Mouse (Mus musculus): ENCODE measurements around the gene Map4k2.
A peak's percentile ranks its signal among the peaks of the same experiment; 100 is the strongest.

Map4k2 gene

DNA sequence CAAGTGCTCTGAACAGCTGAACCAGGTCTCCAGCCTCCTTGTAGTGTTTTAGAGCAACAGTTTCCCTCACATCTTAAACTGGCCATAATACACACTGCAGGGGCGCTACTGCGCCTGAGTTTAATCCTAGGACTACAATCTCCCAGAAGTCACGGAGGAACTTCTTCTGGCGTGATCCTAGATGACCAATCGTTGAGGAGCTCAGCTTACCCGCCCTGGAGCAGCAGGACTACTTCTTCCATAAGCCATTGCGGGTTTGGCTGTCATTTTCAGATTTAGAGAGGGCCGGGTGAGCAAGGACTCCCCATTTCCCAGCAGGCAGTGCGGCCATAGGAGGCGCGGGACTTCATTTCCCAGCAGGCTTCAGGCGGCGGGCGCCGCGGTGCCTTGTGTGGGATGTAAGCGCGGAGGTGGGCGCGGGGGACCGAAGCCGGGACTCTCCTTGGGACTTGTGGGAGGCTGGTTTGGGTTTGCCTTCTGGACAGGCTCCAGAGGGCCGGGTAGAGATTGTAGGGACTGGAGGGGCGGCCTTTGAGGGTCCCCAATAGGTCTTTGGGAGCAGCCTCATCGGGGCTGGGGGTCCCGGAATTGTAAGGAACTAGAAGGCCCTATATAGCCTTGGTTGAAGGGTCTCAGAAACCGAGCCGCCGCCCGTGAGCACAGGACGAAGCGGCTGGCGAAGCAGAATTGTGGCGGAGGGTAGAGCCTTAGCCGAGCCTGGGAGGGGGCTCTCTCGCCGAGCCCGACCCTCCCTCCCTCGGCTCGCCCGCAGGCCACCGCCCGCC is 6.1 kb upstream of the Map4k2 start, which contains the start of gene Men1:
Men1 (plus strand) TSS at position 307 of the 785 bp plus-strand sequence.
- Histone ChIP-seq H3K36me3 (ENCODE audit: control insufficient read depth, insufficient read depth, low read length, poor library complexity, severe bottlenecking) (peaks cover 3% of the 10 kb centered on the region; the same call in 1 of the 2 replicates), H3K27me3 (ENCODE audit: control insufficient read depth, insufficient read depth, low read length, poor library complexity, severe bottlenecking) (no peaks in the 10 kb centered on the region)
- peak; percentile 91 for DNase-seq (ENCODE audit: low read depth, low spot score)

DNA sequence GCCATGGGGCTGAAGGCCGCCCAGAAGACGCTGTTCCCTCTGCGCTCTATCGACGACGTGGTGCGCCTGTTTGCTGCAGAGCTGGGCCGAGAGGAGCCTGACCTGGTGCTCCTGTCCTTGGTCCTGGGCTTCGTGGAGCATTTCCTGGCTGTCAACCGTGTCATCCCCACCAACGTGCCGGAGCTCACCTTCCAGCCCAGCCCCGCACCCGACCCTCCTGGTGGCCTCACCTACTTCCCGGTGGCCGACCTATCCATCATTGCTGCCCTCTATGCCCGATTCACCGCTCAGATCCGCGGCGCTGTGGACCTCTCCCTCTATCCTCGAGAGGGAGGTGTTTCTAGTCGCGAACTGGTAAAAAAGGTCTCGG is 5.5 kb upstream of the Map4k2 start:
- Histone ChIP-seq H3K27me3 (ENCODE audit: control insufficient read depth, insufficient read depth, low read length, poor library complexity, severe bottlenecking) (no peaks in the 10 kb centered on the region), H3K36me3 (ENCODE audit: control insufficient read depth, insufficient read depth, low read length, poor library complexity, severe bottlenecking) (peaks cover 3% of the 10 kb centered on the region; the same call in 1 of the 2 replicates)
- DNase-seq (ENCODE audit: low read depth, low spot score), result no peak

GRCm38 (mm10) chr19:6336920-6337319 is 4.0 kb upstream of the Map4k2 start:
- Histone ChIP-seq H3K36me3 (ENCODE audit: control insufficient read depth, insufficient read depth, low read length, poor library complexity, severe bottlenecking) (peaks cover 3% of the 10 kb centered on the region; the same call in 1 of the 2 replicates), H3K27me3 (ENCODE audit: control insufficient read depth, insufficient read depth, low read length, poor library complexity, severe bottlenecking) (no peaks in the 10 kb centered on the region)
- DNase-seq (ENCODE audit: low read depth, low spot score), result no peak

- Histone ChIP-seq H3K27me3 (ENCODE audit: control insufficient read depth, insufficient read depth, low read length, poor library complexity, severe bottlenecking) (no peaks in the 10 kb centered on the region), H3K36me3 (ENCODE audit: control insufficient read depth, insufficient read depth, low read length, poor library complexity, severe bottlenecking) (peaks cover 3% of the 10 kb centered on the region; the same call in 1 of the 2 replicates)
- DNase-seq (ENCODE audit: low read depth, low spot score), result no peak
These were observed 2.8 kb upstream of the Map4k2 start for GRCm38 (mm10) chr19:6338171-6338570.

- H3K27me3 ChIP-seq (ENCODE audit: control insufficient read depth, insufficient read depth, low read length, poor library complexity, severe bottlenecking), result no peaks in the 10 kb centered on the region
- peaks cover 3% of the 10 kb centered on the region; the same call in 1 of the 2 replicates for H3K36me3 ChIP-seq (ENCODE audit: control insufficient read depth, insufficient read depth, low read length, poor library complexity, severe bottlenecking)
- DNase-seq (ENCODE audit: low read depth, low spot score), result no peak
These were observed 2.2 kb upstream of the Map4k2 start for GRCm38 (mm10) chr19:6338716-6339115.

DNA sequence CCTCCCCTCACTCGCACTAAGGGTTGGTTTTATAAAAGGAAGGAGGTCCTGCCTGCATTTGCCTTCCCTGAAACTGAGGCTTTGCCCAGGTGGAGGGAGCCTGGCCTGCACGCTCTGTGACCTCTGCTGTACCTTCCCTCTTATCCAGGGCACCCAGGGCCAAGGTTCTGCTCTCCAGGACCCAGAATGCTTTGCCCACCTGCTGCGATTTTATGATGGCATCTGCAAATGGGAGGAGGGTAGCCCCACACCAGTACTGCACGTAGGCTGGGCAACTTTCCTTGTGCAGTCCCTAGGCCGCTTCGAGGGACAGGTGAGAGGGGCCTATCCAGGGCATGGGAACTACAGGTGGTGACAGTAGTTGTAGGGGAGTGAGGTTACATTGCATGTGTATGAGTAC is 1.7 kb upstream of the Map4k2 start:
- Histone ChIP-seq H3K27me3 (ENCODE audit: control insufficient read depth, insufficient read depth, low read length, poor library complexity, severe bottlenecking) (no peaks in the 10 kb centered on the region), H3K36me3 (ENCODE audit: control insufficient read depth, insufficient read depth, low read length, poor library complexity, severe bottlenecking) (peaks cover 7% of the 10 kb centered on the region)
- DNase-seq (ENCODE audit: low read depth, low spot score), result no peak

- peaks cover 9% of the 10 kb centered on the region for H3K36me3 ChIP-seq (ENCODE audit: control insufficient read depth, insufficient read depth, low read length, poor library complexity, severe bottlenecking)
- DNase-seq (ENCODE audit: low read depth, low spot score), result peak; percentile 87
- no peaks in the 10 kb centered on the region for H3K27me3 ChIP-seq (ENCODE audit: control insufficient read depth, insufficient read depth, low read length, poor library complexity, severe bottlenecking)
These were observed 938 bp upstream of the Map4k2 start for GRCm38 (mm10) chr19:6339890-6340504.

DNA sequence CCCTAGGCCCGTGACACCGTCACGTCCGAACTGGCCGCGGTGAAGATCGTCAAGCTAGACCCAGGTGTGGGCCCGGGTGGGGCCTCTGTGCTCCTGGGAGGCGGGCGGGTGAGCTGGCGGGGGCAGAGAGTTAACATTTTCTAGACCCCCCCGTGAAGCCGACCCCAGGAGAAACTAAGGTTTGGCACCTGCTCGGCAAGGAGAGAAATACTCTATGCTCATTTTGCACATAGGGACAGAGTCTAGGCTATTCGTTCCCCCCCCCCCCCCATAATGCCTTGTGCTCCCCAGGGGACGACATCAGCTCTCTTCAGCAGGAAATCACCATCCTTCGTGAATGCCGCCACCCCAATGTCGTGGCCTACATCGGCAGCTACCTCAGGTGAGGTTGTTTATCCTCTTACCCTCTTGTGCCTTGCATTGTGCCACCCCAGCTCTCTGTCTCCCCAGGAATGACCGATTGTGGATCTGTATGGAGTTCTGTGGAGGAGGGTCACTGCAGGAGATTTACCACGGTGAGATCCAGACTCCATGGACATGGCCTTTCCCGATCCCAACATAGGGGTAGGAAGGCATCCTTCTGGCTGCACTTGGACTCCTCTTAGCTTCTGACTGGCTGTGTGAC is 630 bp downstream of the Map4k2 start:
- H3K36me3 ChIP-seq (ENCODE audit: control insufficient read depth, insufficient read depth, low read length, poor library complexity, severe bottlenecking), result peaks cover 16% of the 10 kb centered on the region
- peak; percentile 73 for DNase-seq (ENCODE audit: low read depth, low spot score)
- H3K27me3 ChIP-seq (ENCODE audit: control insufficient read depth, insufficient read depth, low read length, poor library complexity, severe bottlenecking), result no peaks in the 10 kb centered on the region

DNA sequence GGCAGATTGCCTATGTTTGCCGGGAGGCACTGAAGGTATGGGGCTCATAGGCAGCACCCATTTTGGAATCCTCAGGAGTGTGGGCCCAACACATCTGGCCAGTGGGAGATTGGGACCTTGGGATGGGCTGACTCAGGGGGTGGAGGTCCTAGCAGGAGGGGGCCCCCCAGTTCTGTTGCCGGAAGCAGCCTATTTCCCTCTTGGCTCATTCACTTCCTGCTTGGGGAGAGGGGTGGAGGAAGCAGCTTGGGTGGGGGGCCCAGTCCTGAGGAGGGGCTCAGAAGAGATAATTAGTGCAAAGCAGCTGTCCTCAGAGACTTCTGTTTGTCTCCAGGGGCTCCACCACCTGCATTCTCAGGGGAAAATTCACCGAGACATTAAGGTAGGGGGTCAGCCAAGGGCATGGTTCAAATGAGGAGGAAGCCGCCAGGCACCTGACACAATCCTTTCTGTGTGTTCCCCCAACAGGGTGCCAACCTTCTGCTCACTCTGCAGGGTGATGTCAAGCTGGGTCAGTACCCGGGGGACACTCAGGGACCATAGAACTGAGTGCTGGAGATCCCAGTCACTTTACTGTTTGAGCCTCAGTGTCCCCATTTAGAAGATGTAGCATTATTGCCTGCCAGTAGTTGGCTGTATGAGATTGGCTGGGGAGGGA is 1.5 kb downstream of the Map4k2 start:
- DNase-seq (ENCODE audit: low read depth, low spot score), result no peak
- Histone ChIP-seq H3K27me3 (ENCODE audit: control insufficient read depth, insufficient read depth, low read length, poor library complexity, severe bottlenecking) (no peaks in the 10 kb centered on the region), H3K36me3 (ENCODE audit: control insufficient read depth, insufficient read depth, low read length, poor library complexity, severe bottlenecking) (peaks cover 19% of the 10 kb centered on the region)

DNA sequence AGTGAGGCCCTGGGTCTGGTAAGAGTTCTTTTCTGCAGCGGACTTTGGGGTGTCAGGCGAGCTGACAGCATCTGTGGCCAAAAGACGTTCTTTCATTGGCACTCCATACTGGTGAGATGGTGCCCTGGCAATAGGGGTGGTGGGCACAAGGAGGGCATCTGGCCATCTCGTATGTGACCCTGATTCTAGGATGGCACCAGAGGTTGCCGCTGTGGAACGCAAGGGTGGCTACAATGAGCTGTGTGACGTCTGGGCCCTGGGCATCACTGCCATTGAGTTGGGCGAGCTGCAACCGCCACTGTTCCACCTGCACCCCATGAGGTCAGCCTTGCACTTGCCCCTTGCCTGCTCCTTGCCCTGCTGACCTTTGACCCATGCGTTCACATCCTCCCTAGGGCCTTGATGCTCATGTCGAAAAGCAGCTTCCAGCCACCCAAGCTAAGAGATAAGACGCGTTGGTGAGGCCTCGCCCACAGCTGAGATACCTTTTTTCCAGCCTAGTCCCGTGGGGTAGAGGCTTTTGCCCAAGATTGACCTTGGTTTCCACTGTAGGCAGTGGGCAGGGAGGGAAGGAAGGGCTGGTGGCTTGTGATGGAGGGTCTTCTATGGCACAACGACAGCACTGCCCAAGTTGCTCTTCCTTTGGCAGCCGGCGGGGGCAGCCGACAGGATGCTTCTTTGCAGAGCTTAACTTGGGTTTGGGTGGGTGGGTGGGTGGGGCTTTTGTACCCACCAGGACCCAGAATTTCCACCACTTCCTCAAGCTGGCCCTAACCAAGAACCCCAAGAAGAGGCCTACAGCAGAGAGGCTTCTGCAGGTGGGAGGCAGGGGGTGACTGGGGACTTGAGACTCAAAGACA is 2.4 kb downstream of the Map4k2 start:
- H3K27me3 ChIP-seq (ENCODE audit: control insufficient read depth, insufficient read depth, low read length, poor library complexity, severe bottlenecking), result no peaks in the 10 kb centered on the region
- no peak for DNase-seq (ENCODE audit: low read depth, low spot score)
- H3K36me3 ChIP-seq (ENCODE audit: control insufficient read depth, insufficient read depth, low read length, poor library complexity, severe bottlenecking), result peaks cover 16% of the 10 kb centered on the region

GRCm38 (mm10) chr19:6343996-6344395 is 3.1 kb downstream of the Map4k2 start:
- DNase-seq (ENCODE audit: low read depth, low spot score), result no peak
- peaks cover 16% of the 10 kb centered on the region for H3K36me3 ChIP-seq (ENCODE audit: control insufficient read depth, insufficient read depth, low read length, poor library complexity, severe bottlenecking)
- H3K27me3 ChIP-seq (ENCODE audit: control insufficient read depth, insufficient read depth, low read length, poor library complexity, severe bottlenecking), result no peaks in the 10 kb centered on the region

GRCm38 (mm10) chr19:6346023-6346422 is 5.1 kb downstream of the Map4k2 start:
- H3K27me3 ChIP-seq (ENCODE audit: control insufficient read depth, insufficient read depth, low read length, poor library complexity, severe bottlenecking), result no peaks in the 10 kb centered on the region
- DNase-seq (ENCODE audit: low read depth, low spot score), result no peak
- H3K36me3 ChIP-seq (ENCODE audit: control insufficient read depth, insufficient read depth, low read length, poor library complexity, severe bottlenecking), result peaks cover 18% of the 10 kb centered on the region

DNA sequence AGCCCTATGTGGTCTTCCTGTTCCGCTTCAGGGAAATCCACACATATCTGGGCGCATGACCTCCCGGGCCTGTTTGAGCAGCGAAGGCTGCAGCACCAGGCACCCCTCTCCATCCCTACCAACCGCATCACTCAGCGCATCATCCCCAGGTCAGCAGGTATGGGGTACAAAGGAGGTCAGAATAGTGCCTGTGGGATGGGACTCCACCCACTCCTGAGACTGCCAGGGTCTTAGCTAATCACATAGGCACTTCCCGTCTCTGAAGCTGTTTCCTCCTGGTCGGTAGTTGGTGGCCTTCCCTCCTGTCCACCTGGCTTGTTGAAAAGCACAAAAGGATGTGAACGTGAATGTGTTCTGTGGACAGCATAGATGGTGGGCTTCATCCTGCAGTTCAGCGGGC is 5.7 kb downstream of the Map4k2 start:
- Histone ChIP-seq H3K36me3 (ENCODE audit: control insufficient read depth, insufficient read depth, low read length, poor library complexity, severe bottlenecking) (peaks cover 18% of the 10 kb centered on the region), H3K27me3 (ENCODE audit: control insufficient read depth, insufficient read depth, low read length, poor library complexity, severe bottlenecking) (no peaks in the 10 kb centered on the region)
- no peak for DNase-seq (ENCODE audit: low read depth, low spot score)

DNA sequence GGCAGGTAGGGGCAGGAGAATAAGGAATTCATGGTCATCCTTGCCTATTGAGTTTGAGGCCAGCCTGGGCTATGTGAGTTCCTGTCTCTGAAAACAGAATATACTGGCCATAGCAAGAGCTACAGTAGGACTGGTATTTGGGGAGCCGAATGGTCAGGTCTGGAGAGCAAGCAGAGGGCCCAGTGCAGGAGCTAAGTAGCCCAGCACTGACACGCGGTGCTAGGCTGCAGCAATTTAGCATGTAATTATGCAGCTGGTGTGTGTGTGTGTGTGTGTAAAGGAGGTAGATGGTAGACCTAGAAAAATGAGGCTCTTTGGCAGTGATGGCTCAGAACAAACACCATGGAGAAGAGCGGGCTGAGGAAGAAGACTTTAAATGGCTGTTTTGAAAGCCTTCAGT is 6.7 kb downstream of the Map4k2 start:
- Histone ChIP-seq H3K36me3 (ENCODE audit: control insufficient read depth, insufficient read depth, low read length, poor library complexity, severe bottlenecking) (peaks cover 20% of the 10 kb centered on the region), H3K27me3 (ENCODE audit: control insufficient read depth, insufficient read depth, low read length, poor library complexity, severe bottlenecking) (no peaks in the 10 kb centered on the region)
- DNase-seq (ENCODE audit: low read depth, low spot score), result no peak

All from splenic B cell, adult 2 months (primary cell).